Mouse (Mus musculus) ES-E14 (cell line): Measurements from ENCODE around the gene Nptxr.

Source experiments
- CHD2 ChIP-seq: IDR thresholded peaks from 2 replicates; pipeline ENCODE4 v1.6.1; 2014; ENCODE audit warnings: mild to moderate bottlenecking, low read depth, low read length, inconsistent platforms
- HCFC1 ChIP-seq: IDR thresholded peaks from 2 replicates; pipeline ENCODE4 v1.6.1; 2012; ENCODE audit warnings: low read length, inconsistent platforms, borderline replicate concordance; ENCODE audit not compliant: insufficient read depth
- MAFK ChIP-seq: IDR thresholded peaks from 2 replicates; pipeline ENCODE4 v1.6.1; 2014; ENCODE audit warnings: mild to moderate bottlenecking, low read depth, low read length, inconsistent platforms; ENCODE audit not compliant: insufficient read depth
- ZC3H11A ChIP-seq: IDR thresholded peaks from 2 replicates; pipeline ENCODE4 v1.6.1; 2012; ENCODE audit warnings: low read depth, mild to moderate bottlenecking, inconsistent platforms, low read length, borderline replicate concordance
- ZNF384 ChIP-seq: IDR thresholded peaks from 2 replicates; pipeline ENCODE4 v1.6.1; 2012; ENCODE audit warnings: low read depth, low read length, inconsistent platforms

DNA sequence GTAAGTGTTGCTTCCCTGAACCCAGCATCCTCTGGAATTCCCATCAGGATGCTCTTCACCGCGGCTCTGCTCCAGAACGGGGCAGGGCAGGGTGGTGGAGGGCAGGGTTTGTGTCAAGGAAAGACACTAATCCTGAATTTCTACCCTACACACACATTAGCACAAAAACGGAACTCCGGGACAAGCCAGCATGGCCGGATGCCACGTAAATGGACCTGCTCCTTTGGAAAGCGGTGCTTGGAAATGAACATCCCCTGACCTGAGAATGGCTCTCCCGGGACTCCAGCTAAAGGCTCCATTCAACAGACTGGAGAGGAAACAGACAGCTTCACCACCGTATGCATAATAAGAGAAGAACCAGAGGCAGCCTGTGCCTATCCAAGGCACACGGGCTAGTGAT, 3.9 kb downstream of the Nptxr start:
- TF ChIP-seq ZC3H11A (no peak), CHD2 (no peak), ZNF384 (no peak), HCFC1 (no peak), MAFK (no peak)
